Mouse (Mus musculus) gonadal fat pad, adult 2 months (tissue): Measurements from ENCODE around the gene Spindoc. TPM values are rescaled to one million over a fixed set of nuclear protein-coding genes. Genes with fewer than 3 reads are reported as not detected.

Experiments used
- DNase-seq: peaks from one replicate; pipeline ENCODE4 v3.0.0-alpha.2; 2012; ENCODE audit warnings: low read depth
- polyA plus RNA-seq: library from polyadenylated mRNA; depleted of rRNA; stranded (reverse); fragments of >200 nt; gene quantifications from 2 replicates; pipeline ENCODE4 v1.2.3, GENCODE M21; 2012; rRNA removed

Spindoc gene
- polyA plus RNA-seq, 1 experiment, result 14.7 TPM

GRCm38 (mm10) chr19:7335656-7336055 lies 47.1 kb downstream of the Spindoc start:
- DNase-seq, result no peak

- DNase-seq, result no peak
Measured at GRCm38 (mm10) chr19:7334049-7334448, 48.7 kb downstream of the Spindoc start.

- DNase-seq, result no peak
Measured at GRCm38 (mm10) chr19:7321391-7321790, 61.4 kb downstream of the Spindoc start.

- no peak for DNase-seq
Measured at GRCm38 (mm10) chr19:7320181-7320580, 62.6 kb downstream of the Spindoc start.

- DNase-seq, result no peak
Measured at GRCm38 (mm10) chr19:7317716-7318115, 65.1 kb downstream of the Spindoc start.

- DNase-seq, result no peak
Measured at GRCm38 (mm10) chr19:7316822-7317221, 66.0 kb downstream of the Spindoc start.

- no peak for DNase-seq
Measured at GRCm38 (mm10) chr19:7315587-7315984, 67.2 kb downstream of the Spindoc start.

GRCm38 (mm10) chr19:7314976-7315586 lies 67.7 kb downstream of the Spindoc start:
- DNase-seq, result no peak

- no peak for DNase-seq
Measured at GRCm38 (mm10) chr19:7313660-7314059, 69.1 kb downstream of the Spindoc start.

- DNase-seq, result no peak
Measured at GRCm38 (mm10) chr19:7311306-7311705, 71.5 kb downstream of the Spindoc start.

GRCm38 (mm10) chr19:7310704-7311103 lies 72.1 kb downstream of the Spindoc start:
- no peak for DNase-seq

GRCm38 (mm10) chr19:7309738-7310330 lies 73.0 kb downstream of the Spindoc start:
- DNase-seq, result no peak

- DNase-seq, result no peak
Measured at GRCm38 (mm10) chr19:7307995-7308770, 74.6 kb downstream of the Spindoc start.

GRCm38 (mm10) chr19:7306968-7307367 lies 75.8 kb downstream of the Spindoc start:
- DNase-seq, result no peak

GRCm38 (mm10) chr19:7305380-7306310 lies 77.1 kb downstream of the Spindoc start:
- DNase-seq, result no peak

GRCm38 (mm10) chr19:7304801-7305200 lies 78.0 kb downstream of the Spindoc start:
- DNase-seq, result no peak

Other genes with a start within 250 kb of the Spindoc start
- 121 and 122 TPM in 2 replicates for gene Otub1, start 176.7 kb downstream of the Spindoc start, polyA plus RNA-seq
- gene Cox8a, start 165.4 kb downstream of the Spindoc start, polyA plus RNA-seq, result 1,770 and 2,047 TPM in 2 replicates
- 29.7 and 35.5 TPM in 2 replicates for gene Naa40, start 141.8 kb downstream of the Spindoc start, polyA plus RNA-seq
- gene Rcor2, start 115.7 kb downstream of the Spindoc start, polyA plus RNA-seq, result 11.7 and 11.8 TPM in 2 replicates
- gene Mark2, start 41.1 kb downstream of the Spindoc start, polyA plus RNA-seq, result 50.9 and 83.8 TPM in 2 replicates
- gene 2700081O15Rik, start 34.6 kb upstream of the Spindoc start, polyA plus RNA-seq, result 20.7 and 21.1 TPM in 2 replicates
- 190 and 205 TPM in 2 replicates for gene Rtn3, start 100.3 kb upstream of the Spindoc start, polyA plus RNA-seq
- 33.5 and 40.2 TPM in 2 replicates for gene Atl3, start 111.0 kb upstream of the Spindoc start, polyA plus RNA-seq
- gene Pla2g16, start 174.5 kb upstream of the Spindoc start, polyA plus RNA-seq, result 104 and 159 TPM in 2 replicates
- 43.3 and 74.5 TPM in 2 replicates for gene Lgals12, start 224.2 kb upstream of the Spindoc start, polyA plus RNA-seq
- gene Hrasls5, start 229.5 kb upstream of the Spindoc start, polyA plus RNA-seq, result 12.2 and 15.8 TPM in 2 replicates